Mouse (Mus musculus): ENCODE data around the gene Slc44a2. TPM values are rescaled to one million over a fixed set of nuclear protein-coding genes. Genes with fewer than 3 reads are reported as not detected.
A peak's percentile ranks its signal among the peaks of the same experiment; 100 is the strongest.
"Not testable (repeated sequence)": the region's sequence is repeated elsewhere in the genome, so short reads cannot be mapped to it uniquely, and the experiment has no call there.

Slc44a2 gene
- polyA plus RNA-seq, 1 experiment: 49.2 TPM

- Histone ChIP-seq H3K27ac (ENCODE audit: insufficient read depth, low read depth, low read length) (peak overlapping the region; percentile 83), H3K36me3 (ENCODE audit: control insufficient read depth, insufficient read depth, low read length) (no peaks in the 10 kb centered on the region), H3K27me3 (replicated peaks; ENCODE audit: control insufficient read depth, insufficient read depth, low read length) (no peaks in the 10 kb centered on the region), H3K4me1 (ENCODE audit: control insufficient read depth, insufficient read depth, low read length) (peaks cover 10% of the 10 kb centered on the region; the same call in 1 of the 2 replicates), H3K4me3 (ENCODE audit: insufficient read depth, low read depth, low read length) (peak overlapping the region; percentile 65)
- WGBS: 68% methylated on average over 13 of the region's 13 CpGs
- TF ChIP-seq POLR2A (IDR thresholded peaks at IDR 0.05; ENCODE audit: low read depth, low read length) (no peak), CTCF (conservative IDR thresholded peaks at IDR 0.05; ENCODE audit: insufficient read depth, insufficient read length, low read depth, low read length) (no peak)
- peak; percentile 23 for DNase-seq
These were observed 31.8 kb upstream of the Slc44a2 start for GRCm38 (mm10) chr9:21288404-21289336.

DNA sequence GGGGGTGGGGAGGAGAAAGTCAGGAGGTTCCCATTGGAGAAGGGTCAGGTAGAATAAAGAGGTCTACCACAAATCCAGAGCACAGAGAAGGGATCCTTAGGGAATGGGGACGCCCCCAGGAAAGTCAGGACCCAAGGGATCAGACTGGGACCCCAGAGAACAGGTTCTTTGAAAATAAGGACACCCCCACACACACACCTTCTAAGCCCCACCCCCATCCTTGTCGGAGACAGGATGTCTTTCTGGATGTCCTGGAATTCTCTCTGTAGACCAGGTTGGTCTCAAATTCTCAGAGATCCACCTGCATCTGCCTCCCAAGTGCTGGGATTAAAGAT lies 31.2 kb upstream of the Slc44a2 start:
- Histone ChIP-seq H3K4me3 (ENCODE audit: insufficient read depth, low read depth, low read length) (no peak overlapping the region), H3K27ac (ENCODE audit: insufficient read depth, low read depth, low read length) (no peak overlapping the region), H3K4me1 (ENCODE audit: control insufficient read depth, insufficient read depth, low read length) (peaks cover 10% of the 10 kb centered on the region; the same call in 1 of the 2 replicates), H3K36me3 (ENCODE audit: control insufficient read depth, insufficient read depth, low read length) (no peaks in the 10 kb centered on the region), H3K27me3 (replicated peaks; ENCODE audit: control insufficient read depth, insufficient read depth, low read length) (no peaks in the 10 kb centered on the region)
- DNase-seq: no peak
- WGBS: 74% methylated on average over 2 of the region's 2 CpGs
- TF ChIP-seq CTCF (conservative IDR thresholded peaks at IDR 0.05; ENCODE audit: insufficient read depth, insufficient read length, low read depth, low read length): no peak
- no peak for TF ChIP-seq POLR2A (IDR thresholded peaks at IDR 0.05; ENCODE audit: low read depth, low read length)

DNA sequence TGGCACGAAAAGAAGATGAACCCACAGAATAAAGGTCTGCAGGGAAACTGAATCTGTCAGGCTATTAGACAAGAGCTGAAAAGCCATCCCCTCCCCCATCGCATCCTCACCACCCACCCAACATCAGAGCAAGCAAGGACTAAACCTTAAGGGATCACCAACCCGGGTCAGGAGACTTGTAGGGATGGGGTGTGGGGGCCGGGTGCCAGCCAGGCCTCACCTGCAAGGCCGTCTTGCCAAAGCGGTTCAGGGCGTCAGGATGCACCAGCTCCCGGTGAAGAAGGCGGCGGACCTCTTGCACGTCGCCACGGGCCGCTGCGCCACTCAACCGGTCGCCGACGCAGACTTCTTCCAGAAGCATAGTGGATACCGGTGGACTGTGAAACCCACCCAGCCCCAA lies 29.9 kb upstream of the Slc44a2 start:
- TF ChIP-seq CTCF (conservative IDR thresholded peaks at IDR 0.05; ENCODE audit: insufficient read depth, insufficient read length, low read depth, low read length) (no peak), POLR2A (IDR thresholded peaks at IDR 0.05; ENCODE audit: low read depth, low read length) (no peak)
- H3K27ac ChIP-seq (ENCODE audit: insufficient read depth, low read depth, low read length): peak overlapping the region; percentile 84
- DNase-seq: no peak
- peak overlapping the region; percentile 92 for H3K4me3 ChIP-seq (ENCODE audit: insufficient read depth, low read depth, low read length)
- no peaks in the 10 kb centered on the region for H3K36me3 ChIP-seq (ENCODE audit: control insufficient read depth, insufficient read depth, low read length)
- no peaks in the 10 kb centered on the region for H3K27me3 ChIP-seq (replicated peaks; ENCODE audit: control insufficient read depth, insufficient read depth, low read length)
- peaks cover 10% of the 10 kb centered on the region; the same call in 1 of the 2 replicates for H3K4me1 ChIP-seq (ENCODE audit: control insufficient read depth, insufficient read depth, low read length)
- under 1% methylated on average over 20 of the region's 20 CpGs for WGBS

DNA sequence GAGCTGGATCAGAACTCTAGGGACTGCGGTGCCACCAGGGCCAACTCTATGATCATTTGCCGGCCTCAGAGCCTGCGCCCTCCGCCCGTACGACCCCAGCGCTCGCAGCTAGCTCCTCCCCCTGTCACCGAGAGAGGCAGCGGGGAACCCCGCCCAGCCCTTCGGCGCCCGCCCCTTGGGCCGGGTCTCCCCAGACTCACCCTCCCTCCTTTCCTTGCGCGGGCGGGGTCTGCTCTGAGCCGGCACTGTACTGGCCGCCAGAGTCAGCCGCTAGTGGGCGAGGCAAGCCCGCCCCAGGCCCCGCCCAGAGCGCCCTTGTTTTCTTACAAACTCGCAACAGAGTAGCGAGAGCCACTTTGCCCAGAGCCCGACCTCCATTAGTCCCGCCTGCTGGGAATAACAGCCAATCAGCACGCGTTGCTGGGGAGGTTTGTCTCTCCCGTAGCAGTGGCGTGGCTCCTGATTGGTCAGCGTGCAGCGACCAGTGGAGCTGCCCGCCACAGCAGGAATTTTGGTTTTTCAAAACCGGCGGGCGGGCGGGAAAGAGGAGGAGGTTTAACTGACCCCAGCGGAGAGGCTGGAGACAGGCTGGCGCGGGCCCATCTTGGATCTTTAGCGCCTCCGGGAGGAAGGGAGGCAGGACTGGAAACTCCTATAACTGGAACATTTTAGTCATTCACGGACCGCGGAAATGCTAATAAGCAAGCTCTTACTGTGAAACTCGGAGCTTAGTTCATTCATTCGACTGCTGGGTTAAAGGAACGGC lies 29.3 kb upstream of the Slc44a2 start, which contains the start of gene Cdkn2d:
TSS of gene Cdkn2d (minus strand) at position 386 of the 766 bp plus-strand sequence.
- H3K4me3 ChIP-seq (ENCODE audit: insufficient read depth, low read depth, low read length): peak within 1 kb of the TSS; percentile 92
- WGBS: under 1% methylated on average over 49 of the region's 51 CpGs
- peak; percentile 19 for TF ChIP-seq POLR2A (IDR thresholded peaks at IDR 0.05; ENCODE audit: low read depth, low read length)
- TF ChIP-seq CTCF (conservative IDR thresholded peaks at IDR 0.05; ENCODE audit: insufficient read depth, insufficient read length, low read depth, low read length): peak; percentile 55
- H3K36me3 ChIP-seq (ENCODE audit: control insufficient read depth, insufficient read depth, low read length): no peaks in the 10 kb centered on the region
- H3K27ac ChIP-seq (ENCODE audit: insufficient read depth, low read depth, low read length): peak within 1 kb of the TSS; percentile 84
- H3K27me3 ChIP-seq (replicated peaks; ENCODE audit: control insufficient read depth, insufficient read depth, low read length): no peaks in the 10 kb centered on the region
- DNase-seq: peak; percentile 100
- H3K4me1 ChIP-seq (ENCODE audit: control insufficient read depth, insufficient read depth, low read length): peaks cover 10% of the 10 kb centered on the region; the same call in 1 of the 2 replicates

DNA sequence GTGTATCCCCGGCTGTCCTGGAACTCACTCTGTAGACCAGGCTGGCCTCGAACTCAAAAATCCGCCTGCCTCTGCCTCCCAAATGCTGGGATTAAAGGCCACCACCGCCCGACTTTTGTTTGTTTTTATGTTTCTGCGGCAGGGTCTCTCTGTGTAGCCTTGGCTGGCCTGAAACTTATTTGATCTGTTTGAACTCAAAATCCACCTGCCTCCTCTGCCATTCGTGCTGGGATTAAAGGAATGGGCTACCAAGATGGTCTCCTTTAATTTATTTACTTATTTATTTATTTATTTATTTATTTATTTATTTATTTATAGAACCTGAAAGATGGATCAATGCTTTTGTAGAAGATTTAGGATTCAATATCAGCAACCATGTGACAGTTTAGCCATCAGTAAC lies 28.6 kb upstream of the Slc44a2 start:
- WGBS: 13% methylated on average over 7 of the region's 7 CpGs
- not testable (repeated sequence) for H3K4me3 ChIP-seq (ENCODE audit: insufficient read depth, low read depth, low read length); H3K27me3 ChIP-seq (replicated peaks; ENCODE audit: control insufficient read depth, insufficient read depth, low read length); H3K27ac ChIP-seq (ENCODE audit: insufficient read depth, low read depth, low read length); H3K36me3 ChIP-seq (ENCODE audit: control insufficient read depth, insufficient read depth, low read length); H3K4me1 ChIP-seq (ENCODE audit: control insufficient read depth, insufficient read depth, low read length); DNase-seq

DNA sequence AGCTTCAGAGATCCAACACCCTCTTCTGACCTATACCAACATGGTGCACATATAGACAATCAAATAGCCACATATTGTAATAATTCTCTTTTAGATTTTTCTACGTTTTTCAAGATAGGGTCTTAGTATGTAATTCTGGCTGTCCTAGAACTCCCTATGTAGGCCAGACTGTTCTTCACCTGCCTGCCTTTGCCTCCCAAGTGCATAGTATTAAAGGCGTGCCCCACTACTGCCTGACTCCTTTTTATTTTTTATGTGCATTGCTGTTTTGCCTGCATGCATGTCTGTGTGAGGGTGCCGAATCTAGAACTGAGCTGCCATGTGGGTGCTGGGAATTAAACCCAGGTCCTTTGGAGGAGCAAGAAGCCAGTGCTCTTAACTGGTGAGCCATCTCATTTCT lies 28.2 kb upstream of the Slc44a2 start:
- Histone ChIP-seq H3K36me3 (ENCODE audit: control insufficient read depth, insufficient read depth, low read length) (no peaks in the 10 kb centered on the region), H3K27me3 (replicated peaks; ENCODE audit: control insufficient read depth, insufficient read depth, low read length) (no peaks in the 10 kb centered on the region), H3K4me3 (ENCODE audit: insufficient read depth, low read depth, low read length) (no peak overlapping the region), H3K27ac (ENCODE audit: insufficient read depth, low read depth, low read length) (no peak overlapping the region), H3K4me1 (ENCODE audit: control insufficient read depth, insufficient read depth, low read length) (peaks cover 5% of the 10 kb centered on the region; the same call in 1 of the 2 replicates)
- TF ChIP-seq POLR2A (IDR thresholded peaks at IDR 0.05; ENCODE audit: low read depth, low read length): no peak
- no peak for TF ChIP-seq CTCF (conservative IDR thresholded peaks at IDR 0.05; ENCODE audit: insufficient read depth, insufficient read length, low read depth, low read length)
- no peak for DNase-seq
- WGBS: 91% methylated on average over 3 of the region's 3 CpGs

GRCm38 (mm10) chr9:21299014-21299413 lies 21.5 kb upstream of the Slc44a2 start:
- 75% methylated on average over 10 of the region's 10 CpGs for WGBS
- H3K4me1 ChIP-seq (ENCODE audit: control insufficient read depth, insufficient read depth, low read length): no peaks in the 10 kb centered on the region
- no peaks in the 10 kb centered on the region for H3K27me3 ChIP-seq (replicated peaks; ENCODE audit: control insufficient read depth, insufficient read depth, low read length)
- H3K36me3 ChIP-seq (ENCODE audit: control insufficient read depth, insufficient read depth, low read length): no peaks in the 10 kb centered on the region
- no peak for TF ChIP-seq POLR2A (IDR thresholded peaks at IDR 0.05; ENCODE audit: low read depth, low read length)
- TF ChIP-seq CTCF (conservative IDR thresholded peaks at IDR 0.05; ENCODE audit: insufficient read depth, insufficient read length, low read depth, low read length): no peak
- no peak for DNase-seq
- H3K27ac ChIP-seq (ENCODE audit: insufficient read depth, low read depth, low read length): no peak overlapping the region
- H3K4me3 ChIP-seq (ENCODE audit: insufficient read depth, low read depth, low read length): no peak overlapping the region

Measured in kidney, adult 2 months (tissue).